Mouse (Mus musculus): ENCODE measurements at regions not wholly inside any gene's neighbourhood (a gene's known extent, or its start where the extent isn't known, plus 50 kb on each side); places are given as distances from the start of the nearest gene placed in this dataset.
"Not testable (repeated sequence)": the region's sequence is repeated elsewhere in the genome, so short reads cannot be mapped to it uniquely, and the experiment has no call there.

DNA sequence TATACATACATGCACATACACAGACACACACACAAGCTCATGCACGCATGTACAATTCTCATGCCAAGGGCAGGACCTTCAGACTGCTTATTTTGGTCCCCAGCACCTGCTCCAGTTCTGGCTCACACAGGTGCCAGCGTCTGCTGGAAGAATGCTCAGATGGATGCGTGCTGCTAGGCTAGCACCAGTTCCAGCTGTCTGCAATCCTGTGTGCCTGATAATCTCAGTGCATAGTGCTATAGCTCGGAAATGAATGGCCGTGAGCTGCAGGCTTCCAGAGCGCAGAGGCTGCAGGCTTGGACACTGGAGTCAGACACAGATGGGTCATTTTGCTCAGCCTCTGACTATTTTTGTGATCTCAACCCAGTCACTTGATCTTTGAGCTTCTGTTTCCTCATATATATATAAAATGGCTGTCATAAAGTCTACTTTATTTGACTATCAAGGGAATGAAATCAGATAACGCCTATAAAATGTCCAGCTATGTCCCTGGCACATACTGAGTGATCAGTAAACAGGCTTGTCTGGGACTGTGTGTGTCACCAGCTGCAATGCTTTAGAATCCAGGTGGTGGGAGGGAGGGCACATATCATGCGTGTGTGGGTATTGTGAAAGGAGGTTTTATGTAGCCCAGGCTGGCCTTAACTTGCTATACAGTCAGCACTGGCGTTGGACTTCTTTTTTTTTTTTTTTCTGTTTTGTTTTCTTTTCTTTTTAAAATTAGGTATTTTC is 91.7 kb upstream of the Eif4g2 start:
- no peak for DNase-seq (ENCODE audit: low read depth, low spot score)

DNA sequence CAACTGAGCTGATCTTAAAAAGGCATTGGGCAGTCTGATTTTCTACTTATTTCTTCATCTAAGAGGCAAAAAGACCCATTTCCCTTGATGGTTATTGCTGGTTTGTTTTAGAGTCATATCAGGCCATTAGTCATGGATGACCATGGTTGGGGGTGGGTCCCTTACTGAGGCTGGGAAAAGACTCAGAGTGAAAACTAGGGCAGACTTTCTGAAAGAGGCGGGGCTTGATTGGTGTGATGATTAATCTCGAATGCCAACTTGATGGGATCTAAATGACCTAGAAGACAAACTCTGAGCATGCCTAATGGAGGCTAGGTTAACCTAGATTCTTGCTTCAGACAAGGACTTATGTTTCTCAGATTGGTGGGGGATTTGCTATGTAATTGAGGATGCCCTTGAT is 89.2 kb upstream of the Eif4g2 start:
- no peak for DNase-seq (ENCODE audit: low read depth, low spot score)

DNA sequence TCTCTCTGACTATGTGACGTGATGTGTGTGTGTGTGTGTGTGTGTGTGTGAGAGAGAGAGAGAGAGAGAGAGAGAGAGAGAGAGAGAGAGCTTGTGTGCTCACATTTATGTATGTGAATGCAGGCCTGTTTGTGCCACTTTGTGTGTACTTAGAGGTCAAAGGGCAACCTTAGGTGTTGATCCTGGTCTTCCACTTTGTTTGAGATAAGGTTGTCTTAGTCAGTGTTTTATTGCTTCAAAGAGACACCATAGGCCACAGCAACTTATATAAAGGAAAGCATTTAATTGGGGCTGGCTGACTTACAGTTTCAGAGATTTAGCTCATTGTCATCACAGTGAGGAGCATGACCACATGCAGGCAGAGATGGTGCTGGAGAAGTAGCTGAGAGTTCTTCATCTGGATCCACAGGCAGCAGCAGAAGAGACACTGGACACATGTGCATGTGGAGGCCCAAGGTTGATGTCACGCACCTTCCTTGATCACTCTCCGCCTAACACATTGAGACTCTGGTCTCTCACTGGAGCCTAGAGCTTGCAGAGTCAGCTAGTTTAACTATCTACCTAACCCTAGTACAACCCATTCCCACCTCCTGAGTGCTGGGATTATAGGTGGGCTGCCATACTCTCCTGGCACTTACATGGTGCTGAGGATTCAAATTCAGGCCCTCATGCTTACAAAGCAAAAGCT is 85.9 kb upstream of the Eif4g2 start:
- DNase-seq (ENCODE audit: low read depth, low spot score): not testable (repeated sequence)

DNA sequence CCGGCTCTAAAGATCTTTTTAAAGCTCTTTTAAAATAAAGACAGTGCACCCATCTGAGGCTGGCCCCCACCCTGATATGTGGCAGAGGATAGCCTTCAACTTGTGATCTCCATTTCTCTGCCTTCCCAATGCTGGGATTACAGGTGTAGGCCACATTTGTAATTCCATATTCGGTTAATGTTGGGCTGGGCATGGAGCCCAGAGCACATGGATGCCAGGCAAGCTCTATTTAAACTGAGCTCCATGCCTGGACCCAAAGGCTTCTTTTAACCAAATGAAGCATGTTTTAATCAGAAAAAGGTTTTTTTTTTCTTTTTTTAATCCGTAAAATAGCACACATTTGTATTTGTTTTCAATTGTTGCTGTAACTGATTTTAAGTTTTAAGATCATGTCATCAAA is 82.2 kb upstream of the Eif4g2 start:
- no peak for DNase-seq (ENCODE audit: low read depth, low spot score)

DNA sequence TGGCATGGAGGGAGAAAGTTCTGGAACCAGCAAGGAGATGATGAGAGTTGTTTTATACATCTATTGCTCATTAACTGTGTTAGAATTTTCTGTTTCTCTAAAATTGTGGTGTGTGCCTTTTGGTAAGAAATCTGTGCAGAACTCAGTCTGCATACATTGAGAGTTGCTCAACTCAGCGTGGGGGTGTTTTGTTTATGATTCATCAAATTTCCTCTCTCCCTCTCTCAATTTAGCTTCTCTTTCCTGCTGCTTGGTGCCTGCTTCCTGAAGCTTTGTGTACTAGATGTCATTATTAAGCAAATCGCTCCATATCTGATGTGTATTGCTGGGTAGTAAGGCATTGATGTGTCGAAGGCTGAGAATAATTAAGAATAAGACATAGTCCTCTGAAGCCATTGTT is 81.4 kb upstream of the Eif4g2 start:
- no peak for DNase-seq (ENCODE audit: low read depth, low spot score)

DNA sequence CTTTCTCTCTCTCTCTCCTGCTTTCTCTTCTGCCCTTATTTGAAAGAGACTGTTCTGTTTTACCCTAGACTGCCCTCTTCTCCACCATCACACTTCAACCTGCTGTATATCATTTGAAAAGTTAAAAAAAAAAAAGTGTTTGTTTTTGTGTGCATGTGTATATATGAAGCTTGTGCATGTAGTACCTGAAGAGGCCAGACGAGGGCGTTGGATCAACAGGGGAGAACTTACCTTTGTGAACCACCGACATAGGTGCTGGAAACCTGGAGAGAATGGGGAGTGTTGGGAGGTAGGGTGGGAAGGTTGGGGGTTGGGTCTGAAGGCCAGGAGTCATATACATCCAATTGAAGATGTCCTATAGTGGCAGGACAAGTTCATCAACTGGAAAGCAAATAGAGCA is 81.0 kb upstream of the Eif4g2 start:
- DNase-seq (ENCODE audit: low read depth, low spot score): peak; percentile 71

DNA sequence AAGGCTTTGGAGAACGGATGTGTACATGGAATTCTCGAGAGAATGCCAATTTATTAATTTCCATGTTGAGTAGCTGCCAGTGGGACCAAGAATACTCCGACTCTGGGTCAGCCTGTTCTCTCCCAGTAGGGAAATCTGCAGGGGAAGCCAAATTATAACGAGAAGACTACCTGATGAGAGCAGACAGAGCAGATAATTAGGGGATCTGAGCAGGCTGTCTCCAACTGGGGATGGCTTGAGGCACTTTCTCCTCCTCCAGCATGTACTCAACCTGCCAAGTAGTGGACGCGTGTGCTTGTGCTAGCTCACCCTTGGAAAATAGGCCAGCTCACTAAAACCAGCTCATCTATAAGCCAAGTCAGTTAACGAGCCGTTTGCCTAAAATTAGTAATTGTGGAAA is 80.5 kb upstream of the Eif4g2 start:
- DNase-seq (ENCODE audit: low read depth, low spot score): no peak

DNA sequence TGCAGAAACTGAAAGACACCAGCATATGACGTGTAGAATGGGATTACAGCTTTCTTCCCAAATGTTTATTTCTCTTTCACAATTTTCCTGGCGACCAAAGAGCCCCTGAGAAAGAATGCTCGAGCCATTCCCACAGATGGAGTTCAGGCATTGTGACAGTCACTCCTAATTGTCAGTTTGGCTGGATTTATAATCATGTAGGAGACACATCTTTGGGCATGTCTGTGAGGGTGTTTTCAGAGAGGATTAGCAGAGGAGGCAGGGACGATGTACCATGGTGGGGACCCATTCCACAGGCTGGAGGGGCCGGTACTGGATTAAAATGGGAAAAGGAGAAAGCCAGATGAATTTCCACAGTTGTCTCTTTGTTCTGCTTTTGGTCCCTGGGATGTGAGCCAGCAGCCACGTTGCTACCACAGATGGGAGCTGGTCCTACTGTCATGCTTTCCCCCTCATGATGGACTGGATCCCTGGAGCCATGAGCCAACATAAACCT is 76.0 kb upstream of the Eif4g2 start:
- no peak for DNase-seq (ENCODE audit: low read depth, low spot score)

DNA sequence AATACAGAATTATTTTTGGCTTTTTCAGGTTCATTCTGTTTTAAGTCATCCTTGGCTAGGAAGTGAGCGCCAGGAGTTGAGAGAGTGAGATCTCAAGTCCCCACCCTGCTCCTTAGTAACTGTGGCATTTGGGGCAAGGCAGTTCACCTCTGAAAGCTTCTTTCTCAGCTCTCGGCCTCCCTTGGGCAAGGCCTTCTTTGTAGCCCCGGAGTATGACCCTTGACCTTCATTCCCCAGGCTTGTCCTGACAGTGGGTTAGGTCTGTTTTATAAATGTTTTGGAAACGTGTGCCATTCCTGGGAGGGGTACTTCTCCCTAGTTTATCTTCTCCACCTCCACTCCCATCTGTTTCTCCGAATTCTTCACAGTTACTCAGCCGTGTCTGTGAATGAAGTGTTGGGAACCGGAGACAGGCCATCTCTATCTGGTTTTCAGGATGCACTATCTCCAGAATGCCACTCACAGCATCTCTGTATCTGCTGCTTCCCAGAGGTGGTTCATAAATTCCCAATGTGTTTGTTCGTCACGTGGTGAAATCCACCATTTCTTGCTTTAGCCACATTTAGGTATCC is 75.0 kb upstream of the Eif4g2 start:
- DNase-seq (ENCODE audit: low read depth, low spot score): no peak

DNA sequence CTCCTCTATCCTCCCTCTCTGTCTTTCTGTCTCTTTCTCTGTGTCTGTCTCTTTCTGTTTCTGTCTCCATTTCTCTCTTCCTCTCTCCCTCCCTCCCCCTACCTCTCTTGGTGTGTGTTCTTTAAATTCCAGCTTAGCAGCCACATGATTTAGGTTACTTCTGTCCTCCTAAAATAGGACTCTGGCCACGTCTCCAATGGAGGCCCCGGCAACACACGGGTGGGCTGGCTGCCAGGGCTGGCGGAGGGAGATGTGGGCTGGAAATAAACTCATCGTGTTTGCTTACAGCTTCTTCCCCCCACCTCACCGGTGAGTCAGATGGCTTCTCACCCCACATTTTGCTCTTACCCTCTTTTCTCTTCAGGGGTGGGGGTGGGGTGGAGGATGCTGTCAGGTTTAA is 74.5 kb upstream of the Eif4g2 start:
- DNase-seq (ENCODE audit: low read depth, low spot score): no peak

DNA sequence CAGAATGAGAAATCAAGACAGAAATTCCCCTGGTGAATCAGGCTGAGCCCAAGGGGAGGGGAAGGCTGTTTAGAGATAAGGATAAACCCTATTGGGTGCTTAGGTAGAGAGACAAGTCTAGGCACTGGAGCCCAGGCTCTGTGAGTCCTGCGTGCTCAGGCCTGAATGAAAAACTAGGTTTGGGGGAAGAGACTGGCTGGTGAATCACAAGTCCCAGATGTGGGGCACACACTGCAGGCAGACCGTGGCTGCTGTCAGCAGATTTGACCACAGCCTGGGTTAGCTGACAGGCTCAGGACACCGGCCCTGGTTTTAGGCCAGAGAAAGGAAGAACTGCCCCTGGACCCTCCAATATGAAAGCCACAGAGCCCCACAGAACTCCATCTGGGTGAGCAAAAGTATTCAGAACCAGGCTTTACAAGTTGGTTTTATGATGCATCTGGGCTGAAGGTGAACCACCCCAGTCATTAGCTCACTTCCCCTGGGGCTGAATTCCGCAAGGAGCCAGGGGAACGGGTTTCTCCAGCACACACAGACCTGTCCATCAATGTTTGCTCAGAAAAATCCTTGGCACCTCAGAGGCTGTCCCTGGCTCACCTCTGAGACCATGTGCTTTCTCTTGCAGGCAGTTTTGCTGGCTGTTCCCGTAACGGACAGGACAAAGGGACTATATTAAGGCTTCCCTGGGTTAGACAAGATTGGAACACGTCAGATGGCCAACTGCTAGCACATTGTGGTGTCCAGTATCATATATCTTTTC is 73.8 kb upstream of the Eif4g2 start:
- no peak for DNase-seq (ENCODE audit: low read depth, low spot score)

DNA sequence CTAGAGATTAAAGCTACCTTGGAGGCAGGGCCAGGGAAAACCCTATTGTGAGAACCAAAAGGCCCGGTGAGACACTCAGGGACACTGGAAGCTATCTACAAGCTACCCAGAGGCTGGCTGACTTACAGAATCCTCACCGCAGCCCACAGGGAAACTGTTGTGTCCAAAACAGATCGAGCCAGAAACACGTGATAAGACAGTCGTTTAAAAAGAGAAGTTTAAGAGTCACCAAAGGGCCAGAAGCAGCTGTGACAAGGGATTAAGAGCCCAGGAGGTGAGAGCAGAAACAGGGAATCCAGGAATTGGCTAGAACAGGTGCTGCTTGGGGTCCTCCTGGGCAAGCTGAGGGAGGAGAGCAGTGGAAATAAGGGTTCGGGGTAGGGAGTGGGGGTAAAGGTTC is 73.2 kb upstream of the Eif4g2 start:
- no peak for DNase-seq (ENCODE audit: low read depth, low spot score)

DNA sequence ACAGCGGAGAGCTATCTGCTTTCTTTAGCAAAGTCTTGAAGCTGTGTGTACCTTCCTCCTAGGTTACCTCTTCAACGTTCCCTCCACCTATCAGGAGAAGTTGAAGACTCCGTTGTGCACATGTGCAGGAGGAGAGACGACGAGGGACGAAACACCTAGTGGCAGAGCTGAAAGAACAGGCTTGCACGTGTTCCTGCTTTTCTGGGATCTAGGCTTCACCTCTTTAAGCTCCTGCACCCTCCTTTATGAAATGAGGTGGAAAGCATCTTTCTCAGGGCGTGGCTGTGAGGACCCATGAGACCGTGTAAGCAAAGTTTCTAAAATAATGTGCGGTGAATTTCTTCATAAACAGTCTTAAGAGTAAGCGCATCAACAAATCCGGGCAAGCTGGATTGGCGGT is 71.4 kb upstream of the Eif4g2 start:
- no peak for DNase-seq (ENCODE audit: low read depth, low spot score)

DNA sequence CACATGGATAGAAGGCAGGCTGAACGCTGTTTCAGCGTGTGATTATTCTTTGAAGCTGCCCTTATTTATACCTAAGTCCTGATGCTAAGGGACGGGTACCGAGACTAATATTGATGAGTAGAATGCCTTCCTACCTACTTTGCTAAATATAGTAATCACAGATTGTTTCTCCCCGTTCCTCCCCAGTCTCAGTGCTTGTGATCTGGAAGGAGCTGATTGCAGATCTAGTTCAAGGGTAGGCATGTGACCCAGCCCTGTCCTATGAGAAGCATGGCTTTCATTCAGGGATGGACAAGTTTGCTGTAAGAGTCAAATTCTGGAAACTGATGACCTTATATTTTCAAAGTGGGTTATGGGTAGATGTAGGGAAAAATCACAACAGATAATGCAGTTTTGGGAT is 67.7 kb upstream of the Eif4g2 start:
- no peak for DNase-seq (ENCODE audit: low read depth, low spot score)

DNA sequence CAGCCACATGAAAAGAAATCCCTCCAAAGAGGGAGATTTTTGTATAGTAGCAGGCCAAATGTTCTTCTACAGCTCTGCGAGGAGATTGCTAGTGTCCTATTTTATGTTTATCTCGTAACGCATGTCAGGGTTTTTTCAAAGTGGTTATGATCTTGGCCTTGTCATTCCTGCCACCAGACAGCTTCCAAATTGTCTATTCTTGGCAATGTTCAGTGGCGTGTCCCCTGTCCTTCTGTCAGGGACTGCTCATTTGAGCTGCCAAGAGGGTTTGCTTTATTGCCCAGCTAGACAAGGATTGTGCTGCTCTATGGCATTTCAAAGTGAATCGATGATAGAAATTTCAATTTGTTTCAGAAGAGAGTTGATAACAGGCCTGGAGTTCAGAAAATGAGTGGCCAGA is 67.3 kb upstream of the Eif4g2 start:
- no peak for DNase-seq (ENCODE audit: low read depth, low spot score)

DNA sequence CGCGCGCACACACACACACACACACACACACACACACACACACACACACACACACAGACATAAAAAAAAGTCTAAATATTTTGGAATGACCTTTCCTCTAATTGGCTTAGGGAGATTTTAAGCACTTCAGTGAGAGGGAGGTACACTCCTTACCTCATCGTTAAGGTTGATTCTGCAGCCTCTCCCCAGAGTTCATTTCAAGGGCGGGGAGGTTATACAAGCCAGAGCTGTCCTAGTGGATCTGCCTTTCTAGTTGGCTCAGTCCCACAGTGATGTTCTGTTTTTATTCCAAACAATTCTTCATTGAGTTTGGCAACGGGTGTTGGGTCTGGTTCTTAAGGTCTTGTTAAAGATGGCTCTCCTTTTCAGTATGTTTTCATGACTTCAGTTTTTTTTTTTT is 64.8 kb upstream of the Eif4g2 start:
- DNase-seq (ENCODE audit: low read depth, low spot score): no peak

DNA sequence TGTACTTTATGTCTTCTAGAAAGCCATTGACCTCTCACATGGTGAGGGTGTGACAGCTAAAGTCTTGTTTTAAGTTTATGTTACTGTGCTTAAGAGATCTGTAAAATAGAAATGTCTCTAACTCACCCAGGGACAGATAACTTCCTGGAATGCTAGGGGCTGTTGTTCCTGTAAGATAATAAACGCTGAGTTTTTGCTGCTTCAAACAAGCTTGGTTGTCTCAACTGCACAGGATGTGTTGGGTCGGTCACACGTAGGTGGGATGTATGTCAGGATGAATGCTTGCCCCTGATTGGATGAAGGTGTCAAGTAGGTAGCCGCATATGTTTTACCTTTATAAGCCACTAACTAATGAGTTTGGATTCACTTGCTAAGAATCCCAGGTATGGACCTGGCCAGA is 63.8 kb upstream of the Eif4g2 start:
- DNase-seq (ENCODE audit: low read depth, low spot score): no peak

DNA sequence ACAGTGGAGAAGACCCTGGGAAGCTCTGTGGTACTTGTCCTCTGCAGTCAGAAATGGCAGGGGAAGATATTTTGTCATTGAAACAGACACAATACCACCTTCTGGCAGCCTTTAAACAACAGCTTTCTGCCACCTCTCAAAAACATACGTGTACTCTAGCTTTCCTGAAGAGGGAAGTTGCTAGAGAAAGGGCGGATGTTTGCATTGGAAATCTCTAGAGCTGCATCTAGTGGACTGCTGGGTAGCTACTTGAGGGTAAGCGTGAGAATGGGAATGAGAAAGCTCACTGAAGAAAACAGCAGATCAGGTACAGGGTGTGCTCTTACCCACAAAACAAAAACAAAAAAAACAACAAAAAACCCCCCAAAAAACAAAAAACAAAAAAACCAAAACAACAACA is 61.4 kb upstream of the Eif4g2 start:
- no peak for DNase-seq (ENCODE audit: low read depth, low spot score)

DNA sequence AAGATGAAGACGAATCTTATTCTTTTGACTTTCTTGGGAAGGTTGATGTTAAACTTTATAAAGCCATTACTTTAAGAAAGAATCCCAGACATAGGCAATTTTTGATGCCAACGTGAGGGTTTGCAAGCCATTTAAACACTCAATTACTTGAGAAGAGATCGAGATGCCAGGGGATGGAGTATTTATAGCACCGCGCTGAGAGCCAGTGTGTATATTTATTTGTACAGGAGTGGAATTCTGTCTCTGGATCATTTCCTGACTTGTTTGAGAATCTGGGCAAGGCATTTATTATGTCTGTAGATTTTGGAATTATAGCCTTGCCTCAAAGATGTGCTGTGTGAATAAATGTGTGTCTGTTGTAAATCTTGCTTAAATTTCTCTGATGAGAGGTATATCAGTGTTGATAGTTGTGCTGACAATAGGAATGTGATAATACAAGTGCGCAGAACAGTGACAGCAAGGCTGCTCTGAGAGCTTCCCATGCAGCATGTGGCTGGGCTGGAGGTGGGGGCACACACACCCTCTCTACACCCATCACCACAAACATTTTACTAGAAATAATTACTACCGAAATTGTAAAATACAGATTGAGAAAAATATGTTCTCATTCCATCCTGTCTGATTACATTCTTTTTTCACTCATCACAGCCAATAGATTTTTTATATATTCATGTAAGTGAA is 58.6 kb upstream of the Eif4g2 start:
- no peak for DNase-seq (ENCODE audit: low read depth, low spot score)

DNA sequence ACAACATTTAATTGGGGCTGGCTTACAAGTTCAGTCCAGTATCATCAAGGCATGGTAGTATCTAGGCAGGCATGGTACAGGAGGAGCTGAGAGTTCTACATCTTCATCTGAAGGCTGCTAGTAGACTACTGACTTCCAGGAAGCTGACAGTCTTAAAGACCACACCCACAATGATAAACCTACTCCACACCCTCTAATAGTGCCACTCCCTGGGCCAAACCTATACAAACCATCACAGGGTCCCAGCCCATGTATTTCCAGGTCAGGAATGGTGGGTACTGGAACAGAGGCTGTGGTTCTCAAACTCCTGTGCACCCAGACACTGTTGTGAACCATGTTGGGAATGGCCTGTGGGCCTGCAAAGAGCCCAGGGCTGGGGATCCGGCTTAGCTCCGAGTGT is 55.2 kb upstream of the Eif4g2 start:
- no peak for DNase-seq (ENCODE audit: low read depth, low spot score)

DNA sequence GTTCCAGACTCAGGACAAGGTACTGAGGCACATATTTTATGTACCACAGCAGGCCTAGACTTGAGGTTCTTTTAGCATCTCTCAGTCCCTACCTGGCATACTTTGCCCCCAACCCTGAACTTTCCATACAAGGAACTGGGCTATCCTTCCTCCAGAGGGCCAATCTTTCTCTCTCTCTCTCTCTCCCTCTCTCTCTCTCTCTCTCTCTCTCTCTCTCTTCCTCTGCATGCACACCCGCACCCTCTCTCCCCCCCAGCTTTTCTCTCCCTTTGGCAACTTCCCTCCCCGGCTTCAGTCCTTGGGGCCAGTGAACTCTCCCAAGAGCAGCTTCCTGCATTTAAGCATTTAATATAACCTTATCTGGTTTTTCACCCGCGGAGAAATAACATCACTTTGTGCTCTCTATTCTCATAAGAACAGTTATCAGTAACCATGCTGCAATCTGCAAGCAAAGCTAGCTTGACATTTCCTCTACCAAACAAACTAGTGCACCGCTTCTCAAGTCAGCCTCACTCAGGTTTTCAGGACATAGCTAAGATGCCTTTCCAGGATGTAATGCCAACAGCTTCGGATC is 53.3 kb upstream of the Eif4g2 start:
- no peak for DNase-seq (ENCODE audit: low read depth, low spot score)
